In genomic region chr11:86591301-86591845, GRCm38 (mm10) we compare ENCODE assay signal across 25 mouse cellular contexts. TPM values are rescaled to one million over a fixed set of nuclear protein-coding genes. Genes with fewer than 3 reads are reported as not detected.
A peak's percentile ranks its signal among the peaks of the same experiment; 100 is the strongest.
DNase-seq lines count a peak whose midpoint lies in the region; ATAC-seq and TF ChIP-seq lines count a peak whose summit lies in the region.
"Had no signal": no experiment of that assay in that cellular context is flagged by ENCODE, and none has a peak within 500 bp of the region (broad histone marks: within the 10 kb centered on the region; RNA-seq: fewer than 3 reads in every experiment).

No protein-coding gene starts in this region.

- 58% methylated on average over 4 of the region's 4 CpGs for WGBS in liver, embryonic 12.5 days (ENCODE audit: insufficient replicate concordance)
- 59% methylated on average over 4 of the region's 4 CpGs for WGBS in liver, postnatal 0 days (ENCODE audit: insufficient replicate concordance)
- WGBS in spleen, adult 2 months: 38% methylated on average over 4 of the region's 4 CpGs
- WGBS in kidney, adult 2 months: 82% methylated on average over 4 of the region's 4 CpGs
- WGBS in forebrain, embryonic 15.5 days: 86% methylated on average over 4 of the region's 4 CpGs

- no peak overlapping the region for H3K4me3 ChIP-seq in liver, embryonic 12.5 days
- H3K4me3 ChIP-seq in liver, postnatal 0 days (ENCODE audit: low read depth, low read length): no peak overlapping the region
- H3K4me3 ChIP-seq in spleen, adult 2 months (ENCODE audit: extremely low read depth, insufficient read depth, insufficient read length): no peak overlapping the region
- no peak overlapping the region for H3K4me3 ChIP-seq in kidney, adult 2 months (ENCODE audit: insufficient read depth, low read depth, low read length)
- no peak overlapping the region for H3K4me3 ChIP-seq in forebrain, embryonic 15.5 days
- H3K4me3 ChIP-seq: embryonic facial prominence, embryonic 10.5 days; embryonic facial prominence, embryonic 15.5 days; forebrain, embryonic 13.5 days; heart, embryonic 12.5 days; hindbrain, embryonic 13.5 days; limb, embryonic 12.5 days had no signal

- no peak for TF ChIP-seq POLR2A in spleen, adult 2 months (IDR thresholded peaks at IDR 0.05; ENCODE audit: low read depth, low read length)
- no peak for TF ChIP-seq POLR2A in kidney, adult 2 months (IDR thresholded peaks at IDR 0.05; ENCODE audit: low read depth, low read length)

- H3K9me3 ChIP-seq in liver, embryonic 12.5 days (replicated peaks): no peaks in the 10 kb centered on the region
- H3K9me3 ChIP-seq in liver, postnatal 0 days (ENCODE audit: low read length): no peaks in the 10 kb centered on the region
- H3K9me3 ChIP-seq in forebrain, embryonic 15.5 days: no peaks in the 10 kb centered on the region
- H3K9me3 ChIP-seq: embryonic facial prominence, embryonic 10.5 days; embryonic facial prominence, embryonic 15.5 days; forebrain, embryonic 13.5 days; heart, embryonic 12.5 days; hindbrain, embryonic 13.5 days; limb, embryonic 12.5 days had no signal

- no peak for TF ChIP-seq CTCF in liver, postnatal 0 days (IDR thresholded peaks at IDR 0.05; ENCODE audit: low read depth)
- no peak for TF ChIP-seq CTCF in spleen, adult 2 months (IDR thresholded peaks at IDR 0.05; ENCODE audit: extremely low read depth, insufficient read depth, insufficient read length, insufficient replicate concordance)
- no peak for TF ChIP-seq CTCF in kidney, adult 2 months (conservative IDR thresholded peaks at IDR 0.05; ENCODE audit: insufficient read depth, insufficient read length, low read depth, low read length)

- no peak for DNase-seq in liver, postnatal 0 days
- no peak for DNase-seq in spleen, adult 2 months (ENCODE audit: low read depth in 1 of 2, low spot score in 2 of 2)
- no peak for DNase-seq in spleen, postnatal 4 days (ENCODE audit: low spot score in 2 of 2)
- DNase-seq in induced T-regulatory cell, adult 2 months (ENCODE audit: low read depth): peak; percentile 89
- DNase-seq in kidney, adult 2 months: no peak
- DNase-seq: adrenal gland, adult 2 months; cerebellum, adult 2 months; cerebellum, postnatal 25 days; gastrocnemius, postnatal 25 days; heart, adult 18-20 months; heart, postnatal 4 days; kidney, postnatal 14 days; lung, adult 2 months; midbrain, embryonic 14.5 days; right cerebral cortex, postnatal 25 days; spleen, adult 18-20 months had no signal

- no peak overlapping the region for H3K9ac ChIP-seq in liver, embryonic 12.5 days
- H3K9ac ChIP-seq in liver, postnatal 0 days (replicated peaks): no peak overlapping the region
- no peak overlapping the region for H3K9ac ChIP-seq in forebrain, embryonic 15.5 days (replicated peaks)
- H3K9ac ChIP-seq: embryonic facial prominence, embryonic 15.5 days; forebrain, embryonic 13.5 days; heart, embryonic 12.5 days; hindbrain, embryonic 13.5 days; limb, embryonic 12.5 days had no signal

- H3K4me1 ChIP-seq in liver, embryonic 12.5 days: peaks cover 68% of the 10 kb centered on the region
- H3K4me1 ChIP-seq in liver, postnatal 0 days (ENCODE audit: insufficient read depth): peaks cover 34% of the 10 kb centered on the region
- peaks cover 14% of the 10 kb centered on the region; the same call in 1 of the 2 replicates for H3K4me1 ChIP-seq in spleen, adult 2 months (ENCODE audit: control insufficient read depth, insufficient read depth, insufficient read length)
- H3K4me1 ChIP-seq in kidney, adult 2 months (ENCODE audit: control insufficient read depth, insufficient read depth, low read length): peaks cover 20% of the 10 kb centered on the region
- H3K4me1 ChIP-seq in forebrain, embryonic 15.5 days: peaks cover 6% of the 10 kb centered on the region; the same call in 1 of the 2 replicates

- no peak for ATAC-seq in liver, embryonic 12.5 days
- ATAC-seq in liver, postnatal 0 days: no peak
- no peak for ATAC-seq in forebrain, embryonic 15.5 days (replicated peaks)
- ATAC-seq: forebrain, embryonic 13.5 days; intestine, postnatal 0 days had no signal

- H3K27me3 ChIP-seq in liver, embryonic 12.5 days (replicated peaks): no peaks in the 10 kb centered on the region
- H3K27me3 ChIP-seq in liver, postnatal 0 days (ENCODE audit: insufficient read depth, low read length): no peaks in the 10 kb centered on the region
- H3K27me3 ChIP-seq in spleen, adult 2 months (ENCODE audit: control insufficient read depth, insufficient read depth, low read length): no peaks in the 10 kb centered on the region
- H3K27me3 ChIP-seq in kidney, adult 2 months (replicated peaks; ENCODE audit: control insufficient read depth, insufficient read depth, low read length): no peaks in the 10 kb centered on the region
- no peaks in the 10 kb centered on the region for H3K27me3 ChIP-seq in forebrain, embryonic 15.5 days
- H3K27me3 ChIP-seq: embryonic facial prominence, embryonic 15.5 days; forebrain, embryonic 13.5 days; heart, embryonic 12.5 days; hindbrain, embryonic 13.5 days; limb, embryonic 12.5 days had no signal

- no peak for TF ChIP-seq EP300 in liver, postnatal 0 days (IDR thresholded peaks at IDR 0.05; ENCODE audit: low read depth)

- no peak overlapping the region for H3K4me2 ChIP-seq in liver, embryonic 12.5 days
- H3K4me2 ChIP-seq in liver, postnatal 0 days (ENCODE audit: low read depth, low read length): no peak overlapping the region
- no peak overlapping the region for H3K4me2 ChIP-seq in forebrain, embryonic 15.5 days (replicated peaks)
- H3K4me2 ChIP-seq: embryonic facial prominence, embryonic 15.5 days; forebrain, embryonic 13.5 days; heart, embryonic 12.5 days; hindbrain, embryonic 13.5 days; limb, embryonic 12.5 days had no signal

- H3K36me3 ChIP-seq in liver, embryonic 12.5 days: peaks cover 24% of the 10 kb centered on the region
- peaks cover 6% of the 10 kb centered on the region; the same call in 1 of the 2 replicates for H3K36me3 ChIP-seq in liver, postnatal 0 days (replicated peaks; ENCODE audit: insufficient read depth, low read length)
- no peaks in the 10 kb centered on the region for H3K36me3 ChIP-seq in spleen, adult 2 months (ENCODE audit: control insufficient read depth, insufficient read depth, low read length)
- no peaks in the 10 kb centered on the region for H3K36me3 ChIP-seq in kidney, adult 2 months (ENCODE audit: control insufficient read depth, insufficient read depth, low read length)
- no peaks in the 10 kb centered on the region for H3K36me3 ChIP-seq in forebrain, embryonic 15.5 days
- H3K36me3 ChIP-seq: embryonic facial prominence, embryonic 15.5 days; heart, embryonic 12.5 days; hindbrain, embryonic 13.5 days had no signal

- peak overlapping the region; percentile 7; the same call in 1 of the 2 replicates for H3K27ac ChIP-seq in liver, embryonic 12.5 days
- no peak overlapping the region for H3K27ac ChIP-seq in liver, postnatal 0 days (ENCODE audit: low read depth)
- H3K27ac ChIP-seq in spleen, adult 2 months (ENCODE audit: insufficient read depth, low read length): 0 out of 2 replicates have a peak overlapping the region, but pooled peaks have one; percentile 4
- H3K27ac ChIP-seq in kidney, adult 2 months (ENCODE audit: insufficient read depth, low read depth, low read length): no peak overlapping the region
- no peak overlapping the region for H3K27ac ChIP-seq in forebrain, embryonic 15.5 days (replicated peaks)
- H3K27ac ChIP-seq: embryonic facial prominence, embryonic 10.5 days; embryonic facial prominence, embryonic 15.5 days; forebrain, embryonic 13.5 days; hindbrain, embryonic 13.5 days; limb, embryonic 12.5 days had no signal

RNA-seq across cellular contexts. Expression of gene Tubd1, which starts 46.6 kb away (rescaled TPM):
- 13.7 and 14.8 TPM in 2 replicates for polyA plus RNA-seq in liver, embryonic 12.5 days (2016; fragmentation: Nextera tagmentation; extraction: Ambion mirVana)
- 4.3 and 4.4 TPM in 2 replicates for polyA plus RNA-seq in liver, postnatal 0 days (2015; fragmentation: Nextera tagmentation; extraction: Ambion mirVana)
- polyA plus RNA-seq in spleen, adult 2 months (2012; rRNA removed): 2.1 and 2.2 TPM in 2 replicates
- polyA plus RNA-seq in kidney, adult 2 months (2012; rRNA removed): 2.6 and 2.8 TPM in 2 replicates
- polyA plus RNA-seq in forebrain, embryonic 15.5 days (2015; fragmentation: Nextera tagmentation; extraction: Ambion mirVana): 8.8 and 8.9 TPM in 2 replicates

RNA-seq across cellular contexts. Expression of gene Rps6kb1, which starts 46.8 kb away (rescaled TPM):
- polyA plus RNA-seq in liver, embryonic 12.5 days (2016; fragmentation: Nextera tagmentation; extraction: Ambion mirVana): 35.9 and 40.6 TPM in 2 replicates
- 20.6 and 23.6 TPM in 2 replicates for polyA plus RNA-seq in liver, postnatal 0 days (2015; fragmentation: Nextera tagmentation; extraction: Ambion mirVana)
- 5.4 and 5.9 TPM in 2 replicates for polyA plus RNA-seq in spleen, adult 2 months (2012; rRNA removed)
- polyA plus RNA-seq in kidney, adult 2 months (2012; rRNA removed): 6.0 and 7.3 TPM in 2 replicates
- polyA plus RNA-seq in forebrain, embryonic 15.5 days (2015; fragmentation: Nextera tagmentation; extraction: Ambion mirVana): 63.1 and 63.8 TPM in 2 replicates

Comparison
In these comparisons a context has a peak if more than half of its experiments do, and no peak if none do; other contexts are left out.
1. H3K27ac ChIP-seq: peak in liver, embryonic 12.5 days (single experiment) and spleen, adult 2 months (single experiment); none in liver, postnatal 0 days (single experiment), kidney, adult 2 months (single experiment) and forebrain, embryonic 15.5 days (single experiment).